9 mouse cellular contexts compared by ENCODE assay signal in the genomic region with DNA sequence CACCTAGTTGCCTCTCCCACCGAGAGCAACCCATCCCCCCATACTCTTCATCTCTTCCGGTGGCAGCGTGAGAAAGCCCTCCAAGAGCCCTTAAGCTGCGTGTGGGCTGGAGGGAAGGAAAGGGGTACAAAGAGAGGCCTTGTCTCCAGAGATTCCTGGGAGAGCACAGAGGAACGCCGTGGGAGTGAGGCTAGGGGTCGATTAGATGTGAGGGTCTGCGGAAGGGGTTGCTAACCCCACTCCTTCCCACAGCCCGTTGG. TPM values are rescaled to one million over a fixed set of nuclear protein-coding genes. Genes with fewer than 3 reads are reported as not detected.
A peak's percentile ranks its signal among the peaks of the same experiment; 100 is the strongest.
DNase-seq lines count a peak whose midpoint lies in the region; ATAC-seq and TF ChIP-seq lines count a peak whose summit lies in the region.
"Had no signal": no experiment of that assay in that cellular context is flagged by ENCODE, and none has a peak within 500 bp of the region (broad histone marks: within the 10 kb centered on the region; RNA-seq: fewer than 3 reads in every experiment).

No protein-coding gene starts in this region.

- no peaks in the 10 kb centered on the region for H3K27me3 ChIP-seq in heart, embryonic 16.5 days (ENCODE audit: control insufficient read depth, insufficient read depth, low read length)
- no peaks in the 10 kb centered on the region for H3K27me3 ChIP-seq in hindbrain, postnatal 0 days (ENCODE audit: insufficient read depth, low read length)
- no peaks in the 10 kb centered on the region for H3K27me3 ChIP-seq in midbrain, embryonic 11.5 days (ENCODE audit: control insufficient read depth, insufficient read depth, low read length)

- H3K9ac ChIP-seq in heart, embryonic 16.5 days (ENCODE audit: low read length), result peak overlapping the region; percentile 87
- peak overlapping the region; percentile 51 for H3K9ac ChIP-seq in hindbrain, postnatal 0 days (replicated peaks; ENCODE audit: low read length)
- peak overlapping the region; percentile 86 for H3K9ac ChIP-seq in midbrain, embryonic 11.5 days (ENCODE audit: low read length)

- DNase-seq in heart, adult 8-10 months (ENCODE audit: low spot score), result no peak
- DNase-seq in hindbrain, postnatal 0 days (ENCODE audit: low spot score), result peak; percentile 72
- peak; percentile 96 for DNase-seq in midbrain, embryonic 11.5 days (ENCODE audit: low spot score, missing footprints)
- DNase-seq in Muller cell, postnatal 12 days (ENCODE audit: inconsistent ontology term), result no peak
- DNase-seq in adrenal gland, adult 8-10 months, result no peak

- under 1% methylated on average over 9 of the region's 9 CpGs for WGBS in heart, embryonic 16.5 days
- WGBS in hindbrain, postnatal 0 days, result 3% methylated on average over 9 of the region's 9 CpGs
- WGBS in midbrain, embryonic 11.5 days, result 0% methylated on average over 9 of the region's 9 CpGs

- no peak for TF ChIP-seq CTCF in hindbrain, postnatal 0 days (IDR thresholded peaks at IDR 0.05; ENCODE audit: low read depth)

- H3K4me1 ChIP-seq in heart, embryonic 16.5 days (ENCODE audit: control insufficient read depth, insufficient read depth, low read length), result peaks cover 57% of the 10 kb centered on the region
- peaks cover 5% of the 10 kb centered on the region for H3K4me1 ChIP-seq in brown adipose tissue, adult 24 weeks (ENCODE audit: control insufficient read depth, insufficient read depth, insufficient read length, low read length)
- no peaks in the 10 kb centered on the region for H3K4me1 ChIP-seq in hindbrain, postnatal 0 days (ENCODE audit: insufficient read depth, low read length)
- peaks cover 19% of the 10 kb centered on the region for H3K4me1 ChIP-seq in midbrain, embryonic 11.5 days (ENCODE audit: control insufficient read depth, insufficient read depth, low read length)

- H3K9me3 ChIP-seq in heart, embryonic 16.5 days (replicated peaks; ENCODE audit: control insufficient read depth, low read length), result no peaks in the 10 kb centered on the region
- no peaks in the 10 kb centered on the region for H3K9me3 ChIP-seq in hindbrain, postnatal 0 days (ENCODE audit: low read length)
- no peaks in the 10 kb centered on the region for H3K9me3 ChIP-seq in midbrain, embryonic 11.5 days (ENCODE audit: control insufficient read depth, low read length)

- peaks cover 20% of the 10 kb centered on the region for H3K36me3 ChIP-seq in heart, embryonic 16.5 days (ENCODE audit: control insufficient read depth, insufficient read depth)
- no peaks in the 10 kb centered on the region for H3K36me3 ChIP-seq in hindbrain, postnatal 0 days (ENCODE audit: insufficient read depth, low read length)
- peaks cover 3% of the 10 kb centered on the region for H3K36me3 ChIP-seq in midbrain, embryonic 11.5 days (ENCODE audit: control insufficient read depth, insufficient read depth, low read length)

- no peak for ATAC-seq in heart, embryonic 16.5 days (replicated peaks; ENCODE audit: extremely low read depth, insufficient read depth, low FRiP score)
- peak; percentile 46 for ATAC-seq in hindbrain, postnatal 0 days
- peak; percentile 60 for ATAC-seq in midbrain, embryonic 11.5 days (ENCODE audit: low FRiP score)
- no peak for ATAC-seq in cerebellum, adult (ENCODE audit: insufficient number of reproducible peaks, low FRiP score, low TSS enrichment)

- peak overlapping the region; percentile 89 for H3K4me2 ChIP-seq in heart, embryonic 16.5 days (ENCODE audit: low read depth, low read length)
- peak overlapping the region; percentile 87 for H3K4me2 ChIP-seq in hindbrain, postnatal 0 days (ENCODE audit: low read depth, low read length)
- H3K4me2 ChIP-seq in midbrain, embryonic 11.5 days, result peak overlapping the region; percentile 89

- peak overlapping the region; percentile 90 for H3K27ac ChIP-seq in heart, embryonic 16.5 days (ENCODE audit: low read length)
- H3K27ac ChIP-seq in brown adipose tissue, adult 24 weeks (replicated peaks; ENCODE audit: low read depth, low read length), result peak overlapping the region; percentile 71
- H3K27ac ChIP-seq in hindbrain, postnatal 0 days, result peak overlapping the region; percentile 82
- H3K27ac ChIP-seq in midbrain, embryonic 11.5 days (ENCODE audit: low read depth, low read length), result peak overlapping the region; percentile 82

- H3K4me3 ChIP-seq in heart, embryonic 16.5 days (ENCODE audit: low read length), result peak overlapping the region; percentile 72
- H3K4me3 ChIP-seq in brown adipose tissue, adult 24 weeks (ENCODE audit: insufficient read depth, low read depth, low read length), result peak overlapping the region; percentile 57
- peak overlapping the region; percentile 52 for H3K4me3 ChIP-seq in hindbrain, postnatal 0 days (ENCODE audit: low read length)
- H3K4me3 ChIP-seq in midbrain, embryonic 11.5 days (ENCODE audit: low read depth, low read length), result peak overlapping the region; percentile 60

RNA-seq across cellular contexts. Expression of a gene that starts 0.8 kb away (rescaled TPM):
- polyA plus RNA-seq in heart, embryonic 16.5 days (2015; fragmentation: Nextera tagmentation; extraction: Ambion mirVana), result 37.7 and 42.5 TPM in 2 replicates
- 10 to 100 TPM in 2 of 4 experiments, 1 to 10 TPM in 2; 7.5 to 12.7 (median 9.8) TPM for total RNA-seq in heart, adult 8-10 months (2022)
- 2.8 and 4.8 TPM in 2 replicates for polyA plus RNA-seq in brown adipose tissue, adult 24 weeks (2012; ENCODE audit: insufficient read depth, insufficient read length, missing spikeins)
- 27.9 and 53.5 TPM in 2 replicates for total RNA-seq in hindbrain, postnatal 0 days (2014; rRNA removed)
- 22.2 and 23.6 TPM in 2 replicates for polyA plus RNA-seq in hindbrain, postnatal 0 days (2015; fragmentation: Nextera tagmentation; extraction: Ambion mirVana)
- polyA plus RNA-seq in midbrain, embryonic 11.5 days (2014; fragmentation: Nextera tagmentation; extraction: Ambion mirVana), result 34.0 and 36.6 TPM in 2 replicates
- total RNA-seq in adrenal gland, adult 8-10 months (2022), result 10 to 100 TPM in 2 of 4 experiments, 1 to 10 TPM in 2; 8.5 to 22.8 (median 13.3) TPM

RNA-seq across cellular contexts. Expression of a gene that starts 13.2 kb away (rescaled TPM):
- 55.0 and 59.3 TPM in 2 replicates for polyA plus RNA-seq in heart, embryonic 16.5 days (2015; fragmentation: Nextera tagmentation; extraction: Ambion mirVana)
- total RNA-seq in heart, adult 8-10 months (2022), result 10 to 100 TPM; 30.1 to 40.2 (median 34.8) TPM
- 9.2 and 12.3 TPM in 2 replicates for polyA plus RNA-seq in brown adipose tissue, adult 24 weeks (2012; ENCODE audit: insufficient read depth, insufficient read length, missing spikeins)
- 48.0 and 74.5 TPM in 2 replicates for total RNA-seq in hindbrain, postnatal 0 days (2014; rRNA removed)
- 50.5 and 52.3 TPM in 2 replicates for polyA plus RNA-seq in hindbrain, postnatal 0 days (2015; fragmentation: Nextera tagmentation; extraction: Ambion mirVana)
- 50.7 and 60.0 TPM in 2 replicates for polyA plus RNA-seq in midbrain, embryonic 11.5 days (2014; fragmentation: Nextera tagmentation; extraction: Ambion mirVana)
- total RNA-seq in adrenal gland, adult 8-10 months (2022), result 10 to 100 TPM; 21.8 to 40.9 (median 32.5) TPM

RNA-seq across cellular contexts. Expression of a gene that starts 13.3 kb away (rescaled TPM):
- 1.3 and 1.4 TPM in 2 replicates for polyA plus RNA-seq in heart, embryonic 16.5 days (2015; fragmentation: Nextera tagmentation; extraction: Ambion mirVana)
- 1 to 10 TPM in 2 of 4 experiments, under 1 TPM in 2; 0.78 to 1.4 (median 1.1) TPM for total RNA-seq in heart, adult 8-10 months (2022)
- polyA plus RNA-seq in brown adipose tissue, adult 24 weeks (2012; ENCODE audit: insufficient read depth, insufficient read length, missing spikeins), result 0.99 TPM in 1 of 2 replicates, not detected in the other
- 1.8 and 3.7 TPM in 2 replicates for total RNA-seq in hindbrain, postnatal 0 days (2014; rRNA removed)
- polyA plus RNA-seq in hindbrain, postnatal 0 days (2015; fragmentation: Nextera tagmentation; extraction: Ambion mirVana), result 6.5 and 7.7 TPM in 2 replicates
- polyA plus RNA-seq in midbrain, embryonic 11.5 days (2014; fragmentation: Nextera tagmentation; extraction: Ambion mirVana), result 0.66 and 0.85 TPM in 2 replicates
- 1 to 10 TPM in 2 of 4 experiments, under 1 TPM in 1, not detected in 1; 0.77 to 1.7 (median 1.4) TPM for total RNA-seq in adrenal gland, adult 8-10 months (2022)
- total RNA-seq: neutrophil, adult 5-6 weeks had no signal

RNA-seq across cellular contexts. Expression of a gene that starts 26.8 kb away (rescaled TPM):
- polyA plus RNA-seq in heart, embryonic 16.5 days (2015; fragmentation: Nextera tagmentation; extraction: Ambion mirVana), result 12.9 and 14.4 TPM in 2 replicates
- total RNA-seq in heart, adult 8-10 months (2022), result 1 to 10 TPM; 6.5 to 9.3 (median 7.6) TPM
- 4.7 and 6.0 TPM in 2 replicates for polyA plus RNA-seq in brown adipose tissue, adult 24 weeks (2012; ENCODE audit: insufficient read depth, insufficient read length, missing spikeins)
- 19.8 and 21.0 TPM in 2 replicates for total RNA-seq in hindbrain, postnatal 0 days (2014; rRNA removed)
- 14.3 and 16.6 TPM in 2 replicates for polyA plus RNA-seq in hindbrain, postnatal 0 days (2015; fragmentation: Nextera tagmentation; extraction: Ambion mirVana)
- polyA plus RNA-seq in midbrain, embryonic 11.5 days (2014; fragmentation: Nextera tagmentation; extraction: Ambion mirVana), result 19.1 TPM in 2 replicates
- total RNA-seq in adrenal gland, adult 8-10 months (2022), result 10 to 100 TPM; 17.3 to 32.5 (median 26.0) TPM

RNA-seq across cellular contexts. Expression of a gene that starts 42.3 kb away (rescaled TPM):
- polyA plus RNA-seq in heart, embryonic 16.5 days (2015; fragmentation: Nextera tagmentation; extraction: Ambion mirVana), result 179 and 196 TPM in 2 replicates
- total RNA-seq in heart, adult 8-10 months (2022), result 100 to 1,000 TPM; 143 to 147 (median 145) TPM
- polyA plus RNA-seq in brown adipose tissue, adult 24 weeks (2012; ENCODE audit: insufficient read depth, insufficient read length, missing spikeins), result 172 and 177 TPM in 2 replicates
- 31.3 and 35.7 TPM in 2 replicates for total RNA-seq in hindbrain, postnatal 0 days (2014; rRNA removed)
- polyA plus RNA-seq in hindbrain, postnatal 0 days (2015; fragmentation: Nextera tagmentation; extraction: Ambion mirVana), result 61.8 and 61.9 TPM in 2 replicates
- polyA plus RNA-seq in midbrain, embryonic 11.5 days (2014; fragmentation: Nextera tagmentation; extraction: Ambion mirVana), result 112 and 126 TPM in 2 replicates
- total RNA-seq in adrenal gland, adult 8-10 months (2022), result 100 to 1,000 TPM; 180 to 261 (median 233) TPM

Comparison
In these comparisons a context has a peak if more than half of its experiments do, and no peak if none do; other contexts are left out.
1. ATAC-seq: peak in hindbrain, postnatal 0 days (single experiment) and midbrain, embryonic 11.5 days (single experiment); none in heart, embryonic 16.5 days (single experiment) and cerebellum, adult (single experiment).
2. DNase-seq: peak in hindbrain, postnatal 0 days (single experiment) and midbrain, embryonic 11.5 days (single experiment); none in heart, adult 8-10 months (single experiment), Muller cell, postnatal 12 days (single experiment) and adrenal gland, adult 8-10 months (single experiment).
3. Peak in every context shown above with its lines, with median percentiles within 50 percentile points of each other: H3K27ac ChIP-seq, H3K4me2 ChIP-seq, H3K4me3 ChIP-seq and H3K9ac ChIP-seq.